Mouse (Mus musculus) hindbrain, embryonic 11.5 days (tissue): Measurements from ENCODE around the gene Hmgb2. TPM values are rescaled to one million over a fixed set of nuclear protein-coding genes. Genes with fewer than 3 reads are reported as not detected.

Experiments
- ATAC-seq: fragments of 200-750 bp; cut with Nextera tagmentation; 2 replicates; pipeline ENCODE4 v1.8.0; 2017; ENCODE audit warnings: mild to moderate bottlenecking, moderate TSS enrichment, moderate library complexity; ENCODE audit not compliant: low FRiP score
- DNase-seq: peaks from one replicate; pipeline ENCODE4 v3.0.0-alpha.2; 2015; ENCODE audit warnings: low spot score
- H3K27ac ChIP-seq: fragments of 300-500 bp; sonication (generic); 2 replicates; pipeline ENCODE4 v1.5.1; 2014; ENCODE audit warnings: mild to moderate bottlenecking, low read depth, low read length
- H3K27me3 ChIP-seq: fragments of 300-500 bp; sonication (generic); 2 replicates; pipeline ENCODE4 v1.6.1; 2014; ENCODE audit warnings: mild to moderate bottlenecking, low read length, moderate library complexity, mixed read lengths; ENCODE audit not compliant: control insufficient read depth, insufficient read depth
- H3K36me3 ChIP-seq: fragments of 300-500 bp; sonication (generic); 2 replicates; pipeline ENCODE4 v1.6.1; 2014; ENCODE audit warnings: mild to moderate bottlenecking, low read length, moderate library complexity, mixed read lengths; ENCODE audit not compliant: control insufficient read depth, insufficient read depth
- H3K4me1 ChIP-seq: fragments of 300-500 bp; sonication (generic); replicated peaks from 2 replicates; pipeline ENCODE4 v1.6.1; 2014; ENCODE audit warnings: low read length, mixed read lengths; ENCODE audit not compliant: control insufficient read depth, insufficient read depth
- H3K4me2 ChIP-seq: fragments of 300-500 bp; sonication (generic); replicated peaks from 2 replicates; pipeline ENCODE4 v1.6.1; 2014; ENCODE audit warnings: mild to moderate bottlenecking, low read depth, low read length
- H3K4me3 ChIP-seq: fragments of 300-500 bp; sonication (generic); 2 replicates; pipeline ENCODE4 v1.5.1; 2014; ENCODE audit warnings: low read depth, low read length
- H3K9ac ChIP-seq: fragments of 300-500 bp; sonication (generic); 2 replicates; pipeline ENCODE4 v1.6.1; 2014; ENCODE audit warnings: low read depth, low read length
- H3K9me3 ChIP-seq: fragments of 300-500 bp; sonication (generic); 2 replicates; pipeline ENCODE4 v1.6.1; 2016; ENCODE audit warnings: low read length; ENCODE audit not compliant: control insufficient read depth
- WGBS: fragments of 180-500 bp; shearing (Covaris S2); extraction: QIAGEN DNeasy Blood & Tissue Kit; methylation state at CpG from one replicate; pipeline ENCODE4 v1.1.7; 2014; 5-methylcytosine and 5-hydroxymethylcytosine counted together
- polyA plus RNA-seq: library from polyadenylated mRNA; unstranded; fragments of >200 nt; fragmentation: Nextera tagmentation; extraction: Ambion mirVana; gene quantifications from 2 replicates; pipeline ENCODE4 v1.2.1, GENCODE M21; 2014

The Hmgb2 gene
- 457 and 512 TPM in 2 replicates for polyA plus RNA-seq

- Histone ChIP-seq H3K27me3 (no peaks in the 10 kb centered on the region), H3K27ac (peak within 1 kb of the TSS; percentile 99), H3K4me3 (peak within 1 kb of the TSS; percentile 86), H3K36me3 (no peaks in the 10 kb centered on the region), H3K4me2 (peak within 1 kb of the TSS; percentile 86), H3K9me3 (no peaks in the 10 kb centered on the region), H3K9ac (peak within 1 kb of the TSS; percentile 99), H3K4me1 (no peaks in the 10 kb centered on the region)
- WGBS, result under 1% methylated on average over 62 of the region's 63 CpGs
- peak; percentile 99 for ATAC-seq
- peak; percentile 99 for DNase-seq
These were observed at the start of gene Hmgb2 for GRCm38 (mm10) chr8:57511316-57512118. TSS of gene Hmgb2 (plus strand) at chr8:57511907.

- Histone ChIP-seq H3K9me3 (no peaks in the 10 kb centered on the region), H3K4me2 (no peak overlapping the region), H3K4me3 (no peak overlapping the region), H3K4me1 (no peaks in the 10 kb centered on the region), H3K36me3 (no peaks in the 10 kb centered on the region), H3K27me3 (no peaks in the 10 kb centered on the region), H3K27ac (no peak overlapping the region), H3K9ac (no peak overlapping the region)
- ATAC-seq (no peak), DNase-seq (no peak)
- WGBS, result 61% methylated on average over 1 of the region's 1 CpGs
These were observed 48.9 kb upstream of the Hmgb2 start for GRCm38 (mm10) chr8:57462839-57463238.

DNA sequence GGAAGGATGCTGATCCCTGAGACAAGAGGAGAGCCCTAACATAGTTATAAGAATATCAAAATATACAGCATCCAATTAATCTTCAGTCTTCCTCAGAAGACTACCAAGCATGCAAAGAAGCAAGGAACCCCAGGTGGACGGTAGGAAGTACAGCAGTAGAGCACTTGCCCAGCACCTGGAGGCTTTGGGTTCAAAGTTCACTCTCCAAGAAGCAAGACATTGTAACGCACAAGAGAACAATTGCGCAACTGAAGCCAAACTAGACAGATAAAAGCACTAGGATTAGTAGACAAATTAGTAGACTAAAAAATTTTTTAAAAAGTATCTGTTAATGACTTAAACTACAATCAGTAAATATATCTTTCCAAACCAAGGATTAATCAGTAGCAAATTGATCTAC, 48.0 kb upstream of the Hmgb2 start:
- Histone ChIP-seq H3K4me1 (no peaks in the 10 kb centered on the region), H3K9me3 (no peaks in the 10 kb centered on the region), H3K27me3 (no peaks in the 10 kb centered on the region), H3K9ac (no peak overlapping the region), H3K4me2 (no peak overlapping the region), H3K27ac (no peak overlapping the region), H3K4me3 (no peak overlapping the region), H3K36me3 (no peaks in the 10 kb centered on the region)
- DNase-seq, result no peak
- 92% methylated on average over 3 of the region's 3 CpGs for WGBS
- no peak for ATAC-seq

GRCm38 (mm10) chr8:57468624-57469023, 43.1 kb upstream of the Hmgb2 start:
- WGBS, result 73% methylated on average over 5 of the region's 5 CpGs
- Histone ChIP-seq H3K36me3 (no peaks in the 10 kb centered on the region), H3K27ac (no peak overlapping the region), H3K4me1 (no peaks in the 10 kb centered on the region), H3K9ac (no peak overlapping the region), H3K4me3 (no peak overlapping the region), H3K4me2 (no peak overlapping the region), H3K27me3 (no peaks in the 10 kb centered on the region), H3K9me3 (no peaks in the 10 kb centered on the region)
- ATAC-seq, result no peak
- DNase-seq, result no peak

- H3K27ac ChIP-seq, result no peak overlapping the region
- ATAC-seq, result no peak
- H3K9ac ChIP-seq, result no peak overlapping the region
- no peak for DNase-seq
- no peaks in the 10 kb centered on the region for H3K4me1 ChIP-seq
- no peak overlapping the region for H3K4me3 ChIP-seq
- H3K27me3 ChIP-seq, result no peaks in the 10 kb centered on the region
- H3K36me3 ChIP-seq, result no peaks in the 10 kb centered on the region
- no peaks in the 10 kb centered on the region for H3K9me3 ChIP-seq
- H3K4me2 ChIP-seq, result no peak overlapping the region
- WGBS, result 94% methylated on average over 5 of the region's 5 CpGs
These were observed 40.8 kb upstream of the Hmgb2 start for GRCm38 (mm10) chr8:57470863-57471262.

DNA sequence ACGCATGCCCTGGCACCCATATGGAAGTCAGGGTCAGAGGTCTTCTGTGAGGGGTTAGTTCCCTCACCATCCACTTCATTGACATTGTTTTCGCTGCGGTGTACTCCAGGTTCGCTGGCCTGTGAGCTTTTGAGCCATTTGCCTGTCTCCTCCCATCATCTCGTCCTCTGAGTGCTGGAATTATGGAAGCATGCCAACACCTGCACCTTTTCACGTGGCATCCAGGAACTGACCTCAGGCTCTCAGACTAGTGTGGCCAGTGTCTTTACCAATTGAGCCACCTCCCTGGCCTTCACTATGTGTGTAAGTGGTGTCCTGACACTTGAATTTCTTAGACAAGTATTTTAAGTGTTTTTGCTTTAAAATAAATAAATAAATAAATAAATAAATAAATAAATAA, 38.0 kb upstream of the Hmgb2 start:
- 84% methylated on average over 6 of the region's 6 CpGs for WGBS
- DNase-seq, result no peak

GRCm38 (mm10) chr8:57478406-57478805, 33.3 kb upstream of the Hmgb2 start:
- Histone ChIP-seq H3K9ac (no peak overlapping the region), H3K36me3 (no peaks in the 10 kb centered on the region), H3K4me3 (no peak overlapping the region), H3K4me1 (no peaks in the 10 kb centered on the region), H3K27me3 (no peaks in the 10 kb centered on the region), H3K4me2 (no peak overlapping the region), H3K27ac (no peak overlapping the region), H3K9me3 (no peaks in the 10 kb centered on the region)
- WGBS, result 80% methylated on average over 3 of the region's 3 CpGs
- DNase-seq (no peak), ATAC-seq (no peak)

More for the DNA sequence above, 38.0 kb upstream of the Hmgb2 start:
- Histone ChIP-seq H3K4me3 (no peak overlapping the region), H3K9ac (no peak overlapping the region), H3K27me3 (no peaks in the 10 kb centered on the region), H3K9me3 (no peaks in the 10 kb centered on the region), H3K4me2 (no peak overlapping the region), H3K27ac (no peak overlapping the region), H3K36me3 (no peaks in the 10 kb centered on the region), H3K4me1 (no peaks in the 10 kb centered on the region)
- ATAC-seq, result no peak

- Histone ChIP-seq H3K9me3 (no peaks in the 10 kb centered on the region), H3K4me1 (no peaks in the 10 kb centered on the region), H3K27me3 (no peaks in the 10 kb centered on the region), H3K9ac (no peak overlapping the region), H3K27ac (no peak overlapping the region), H3K4me2 (no peak overlapping the region), H3K36me3 (no peaks in the 10 kb centered on the region), H3K4me3 (no peak overlapping the region)
- DNase-seq, result no peak
- WGBS, result 92% methylated on average over 8 of the region's 8 CpGs
- no peak for ATAC-seq
These were observed 32.0 kb upstream of the Hmgb2 start for GRCm38 (mm10) chr8:57479700-57480099.

- no peak overlapping the region for H3K4me2 ChIP-seq
- no peaks in the 10 kb centered on the region for H3K9me3 ChIP-seq
- H3K36me3 ChIP-seq, result no peaks in the 10 kb centered on the region
- no peak overlapping the region for H3K27ac ChIP-seq
- DNase-seq (no peak), ATAC-seq (no peak)
- H3K4me1 ChIP-seq, result no peaks in the 10 kb centered on the region
- 79% methylated on average over 4 of the region's 4 CpGs for whole genome bisulfite sequencing
- H3K9ac ChIP-seq, result no peak overlapping the region
- no peaks in the 10 kb centered on the region for H3K27me3 ChIP-seq
- H3K4me3 ChIP-seq, result no peak overlapping the region
These were observed 31.1 kb upstream of the Hmgb2 start for GRCm38 (mm10) chr8:57480606-57481005.
